Mouse (Mus musculus) layer of hippocampus, adult 18-20 months (tissue): ENCODE data around the gene Selplg. TPM values are rescaled to one million over a fixed set of nuclear protein-coding genes. Genes with fewer than 3 reads are reported as not detected.
"Not testable (repeated sequence)": the region's sequence is repeated elsewhere in the genome, so short reads cannot be mapped to it uniquely, and the experiment has no call there.

Experiments used
- DNase-seq, 2 experiments: peaks; one replicate each; pipeline ENCODE4 v3.0.0; 2022; ENCODE audit warnings: low spot score in 2 of 2
- total RNA-seq, 2 experiments: library from RNA; stranded (reverse); gene quantifications; 2 replicates each; pipeline ENCODE4 v1.2.3; 2021

Selplg gene
- total RNA-seq, 2 experiments from 2014 or later, result 34.7 to 38.4 TPM

DNA sequence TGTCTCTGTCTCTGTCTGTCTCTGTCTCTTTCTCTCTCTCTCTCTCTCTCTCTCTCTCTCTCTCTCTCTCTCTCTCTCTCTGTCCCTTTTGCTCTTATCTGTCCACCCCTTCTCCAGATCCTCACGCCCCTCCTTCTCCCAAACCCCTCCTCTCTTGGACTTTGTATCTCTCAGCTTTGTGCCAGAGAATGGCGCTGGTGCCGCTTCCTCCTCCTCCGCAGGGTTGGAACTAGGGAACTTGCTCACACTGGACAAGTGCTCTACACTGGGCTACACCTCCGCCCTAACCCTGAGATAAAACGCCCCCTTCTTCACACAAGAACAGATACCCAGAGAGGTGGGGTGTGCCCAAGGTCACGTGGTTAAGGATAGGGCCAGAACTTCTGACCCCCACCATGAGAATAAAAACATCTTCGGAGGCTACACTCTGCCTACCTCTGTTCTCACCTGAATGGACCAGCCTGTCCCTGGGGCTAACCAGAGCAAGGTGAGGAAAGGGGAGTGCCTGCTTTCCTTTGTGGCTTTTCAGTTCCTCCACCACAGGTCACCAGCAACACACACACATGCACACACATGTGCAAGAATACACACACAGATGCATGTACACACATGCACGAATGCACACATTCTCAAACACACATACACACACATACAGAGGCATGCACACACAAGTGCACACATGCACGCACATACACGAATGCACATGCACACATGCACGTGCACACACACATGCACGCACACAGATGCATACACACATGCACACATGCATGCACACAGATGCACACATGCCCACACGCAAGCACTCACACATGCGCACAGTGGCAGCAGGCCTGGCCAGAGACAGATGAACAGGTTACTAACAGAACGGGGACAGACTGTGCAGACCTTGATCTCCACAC lies 41.0 kb downstream of the Selplg start:
- DNase-seq, result no peak

DNA sequence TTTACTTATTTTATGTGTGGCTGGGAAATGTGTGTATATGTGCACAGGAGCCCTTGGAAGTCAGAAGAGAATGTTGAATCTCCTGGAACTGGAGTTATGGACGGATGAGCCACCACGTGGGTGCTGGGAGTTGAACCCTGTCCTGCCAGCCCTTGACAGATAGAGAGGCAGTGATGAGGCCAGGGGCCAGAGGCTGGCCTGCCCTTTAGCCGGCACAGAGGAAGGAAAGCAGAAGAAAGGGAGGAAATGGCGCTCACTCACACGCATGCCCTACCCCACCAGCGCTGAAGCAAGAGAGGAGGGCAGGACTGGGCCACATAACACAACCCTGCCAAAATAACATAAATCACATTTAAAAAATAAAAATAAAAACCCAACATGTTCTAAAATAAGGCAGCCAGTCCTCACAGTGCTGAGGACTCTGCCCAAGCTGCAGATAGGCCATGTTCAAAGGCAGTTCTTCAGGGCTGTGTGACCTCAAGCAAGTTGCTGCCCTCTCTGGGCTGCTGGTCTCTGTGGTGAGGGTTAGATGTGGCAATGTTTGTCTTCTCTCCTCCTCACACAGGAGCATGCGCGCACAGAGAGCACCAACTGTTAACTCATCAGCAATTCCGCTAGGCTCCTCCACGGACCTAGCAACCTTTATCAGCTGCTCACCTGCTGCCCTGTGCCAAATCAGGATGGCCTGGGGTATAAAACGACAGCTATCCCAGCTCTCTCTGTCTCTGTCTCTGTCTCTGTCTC lies 41.8 kb downstream of the Selplg start:
- no peak for DNase-seq

DNA sequence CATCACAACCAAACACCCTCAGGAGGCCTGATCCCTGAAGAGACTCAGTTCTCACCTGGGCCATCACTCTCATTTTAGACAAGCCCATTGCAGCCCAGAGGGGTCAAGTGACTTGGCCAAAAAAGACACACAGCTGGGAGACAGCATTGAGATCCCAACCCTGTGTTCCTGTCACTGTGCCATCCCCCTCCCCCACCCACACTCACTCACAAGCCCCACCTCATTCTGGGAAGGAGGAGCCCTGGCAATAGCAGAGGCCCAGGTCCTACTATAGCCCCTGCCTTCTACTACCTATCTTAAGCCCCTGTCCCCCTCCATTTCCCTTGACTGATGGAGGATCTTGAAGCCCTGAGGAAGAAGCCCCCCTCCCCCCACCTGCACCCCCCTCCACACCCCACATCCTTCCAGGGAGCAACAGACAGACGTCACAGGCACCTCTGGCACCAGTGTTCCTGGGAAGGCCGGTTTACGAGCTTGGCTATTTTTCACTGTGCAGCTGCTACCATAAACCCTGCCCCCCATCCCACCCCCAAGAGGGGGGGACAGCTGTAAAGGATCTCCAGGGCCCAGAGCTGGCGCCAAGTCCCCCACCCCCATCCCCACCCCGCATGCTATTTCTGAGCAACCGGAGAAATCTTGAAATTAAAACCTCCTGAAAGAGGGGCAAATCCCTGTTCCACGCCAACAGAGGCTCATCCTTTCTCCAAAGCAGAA lies 43.2 kb downstream of the Selplg start:
- DNase-seq, result no peak

DNA sequence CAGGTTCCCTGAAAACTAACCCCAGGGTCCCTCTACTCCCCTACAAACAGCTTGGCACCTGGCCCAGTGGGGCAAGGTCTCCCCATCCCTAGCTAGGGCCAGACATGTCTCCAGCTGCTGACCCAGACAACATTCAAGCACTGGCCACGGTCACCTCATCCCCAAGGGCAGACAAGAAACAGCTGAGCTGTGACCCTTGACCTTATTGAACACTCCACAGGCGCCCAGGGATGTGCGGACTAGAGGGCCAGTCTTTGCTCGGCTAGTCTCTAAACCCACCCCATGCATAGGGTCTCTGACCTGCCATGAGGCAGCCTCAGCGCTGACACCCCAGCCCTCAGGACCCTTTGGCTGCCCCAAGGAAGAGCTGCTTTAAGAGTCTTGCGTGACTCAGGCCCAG lies 43.8 kb downstream of the Selplg start:
- DNase-seq, result no peak

DNA sequence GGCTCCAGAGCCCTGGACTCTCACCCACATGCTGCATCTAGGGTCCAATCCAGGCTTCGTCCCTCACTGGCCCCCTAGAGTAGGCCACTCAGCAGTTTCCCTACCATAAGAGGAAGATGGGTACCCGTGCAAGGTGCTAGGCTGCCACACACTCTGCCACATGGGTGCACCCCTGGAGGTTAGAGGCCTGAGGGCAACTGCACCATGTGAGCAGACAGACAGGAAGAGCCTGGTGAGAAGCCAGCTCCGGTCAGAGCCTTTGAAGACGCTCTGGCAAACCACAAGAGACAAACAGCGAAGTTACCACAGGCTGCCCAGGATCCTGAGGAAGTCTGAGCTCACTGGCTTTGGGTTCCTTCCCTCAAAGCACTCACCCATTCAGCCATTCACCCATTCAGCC lies 45.5 kb downstream of the Selplg start:
- no peak for DNase-seq

DNA sequence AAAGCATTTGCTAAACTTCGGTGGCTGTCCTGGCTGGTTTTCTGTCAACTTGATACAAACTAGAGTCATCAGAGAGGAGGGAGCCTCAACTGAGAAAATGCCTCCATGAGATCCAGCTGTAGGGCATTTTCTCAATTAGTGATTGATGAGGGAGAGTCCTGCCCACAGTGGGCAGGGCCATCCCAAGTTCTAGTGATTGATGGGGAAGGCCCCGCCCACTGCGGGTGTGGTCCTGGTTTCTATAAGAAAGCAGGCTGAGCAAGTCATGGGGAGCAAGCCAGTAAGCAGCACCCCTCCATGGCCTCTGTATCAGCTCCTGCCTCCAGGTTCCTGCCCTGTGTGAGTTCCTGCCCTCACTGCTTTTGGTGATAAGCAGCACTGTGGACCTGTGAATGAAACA lies 48.3 kb downstream of the Selplg start:
- not testable (repeated sequence) for DNase-seq

DNA sequence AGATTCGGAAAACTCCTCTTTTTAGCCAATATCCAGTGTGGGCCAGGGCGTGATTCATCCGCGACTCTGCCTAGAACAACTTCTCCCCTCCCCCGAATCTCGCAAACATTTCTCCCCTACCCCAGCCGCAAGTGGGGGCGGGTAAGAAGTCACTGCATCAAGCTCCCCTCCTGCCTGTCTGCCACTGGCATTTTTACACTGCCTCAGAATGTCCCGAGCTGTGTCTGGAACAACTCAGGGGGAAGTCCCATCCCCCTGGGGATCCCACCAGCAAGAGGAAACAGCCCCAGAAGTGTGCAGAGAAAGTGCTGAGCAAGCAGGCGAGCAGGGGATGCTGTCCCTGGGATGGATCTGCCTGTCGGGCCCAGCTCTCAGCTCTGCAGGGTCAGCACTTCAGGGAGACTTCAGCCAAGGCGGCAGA lies 48.9 kb downstream of the Selplg start:
- peak in 1 of 2 experiments; percentile 48 for DNase-seq

DNA sequence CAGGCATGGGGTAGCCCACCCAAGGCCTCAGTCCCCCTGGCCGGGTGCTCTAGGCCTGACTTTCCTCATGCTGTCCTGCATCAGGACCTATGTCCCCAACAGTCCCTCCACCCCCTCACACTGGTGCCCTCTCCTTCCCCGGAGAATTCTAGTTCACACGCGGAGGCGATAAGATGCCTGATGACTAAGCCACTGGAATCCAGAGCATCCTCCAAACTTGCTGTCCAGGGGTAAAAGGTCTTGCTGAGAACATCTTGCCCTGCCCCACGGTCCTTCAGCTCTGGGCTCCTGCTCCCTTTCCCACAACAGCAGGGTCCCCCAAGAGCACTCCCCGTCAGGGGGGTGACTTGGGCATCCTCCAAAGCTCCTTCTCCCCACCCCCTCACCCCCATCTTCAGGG lies 49.8 kb downstream of the Selplg start:
- DNase-seq, result no peak

DNA sequence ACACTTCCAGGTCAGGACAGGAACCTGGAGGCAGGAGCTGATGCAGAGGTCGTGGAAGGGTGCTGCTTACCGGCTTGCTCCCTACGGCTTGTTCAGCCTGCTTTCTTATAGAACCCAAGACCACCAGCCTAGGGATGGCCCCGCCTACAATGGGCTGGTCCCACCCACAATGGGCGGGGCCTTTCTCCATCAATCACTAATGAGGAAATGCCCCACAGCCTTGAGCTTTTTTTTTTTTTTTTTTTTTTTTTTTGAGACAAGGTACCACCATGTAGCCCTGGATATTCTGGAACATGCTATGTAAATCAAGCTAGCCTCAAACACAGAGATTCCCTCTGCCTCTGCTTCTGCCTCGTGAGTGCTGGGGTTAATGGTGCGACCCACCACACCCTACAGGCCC lies 50.6 kb downstream of the Selplg start:
- no peak for DNase-seq

DNA sequence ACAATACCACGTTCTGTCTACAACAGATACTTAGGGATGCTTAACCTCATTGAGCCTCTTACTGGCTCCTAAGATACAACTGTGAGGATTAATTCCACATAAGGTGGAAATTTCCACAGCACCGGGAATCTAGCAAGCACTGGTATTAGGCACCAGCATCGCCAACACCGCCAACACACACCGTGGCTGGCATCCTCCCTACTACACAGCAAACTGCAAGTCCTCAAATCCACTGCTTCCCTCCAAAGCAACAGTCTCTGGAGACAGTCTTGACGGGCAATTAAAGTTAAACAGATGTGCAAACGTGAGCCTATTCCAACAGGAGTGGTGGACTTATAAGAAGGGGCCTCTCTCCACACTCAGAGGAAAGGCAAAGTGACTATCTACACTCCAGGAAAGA lies 51.2 kb downstream of the Selplg start:
- DNase-seq, result peak in 1 of 2 experiments; percentile 51

DNA sequence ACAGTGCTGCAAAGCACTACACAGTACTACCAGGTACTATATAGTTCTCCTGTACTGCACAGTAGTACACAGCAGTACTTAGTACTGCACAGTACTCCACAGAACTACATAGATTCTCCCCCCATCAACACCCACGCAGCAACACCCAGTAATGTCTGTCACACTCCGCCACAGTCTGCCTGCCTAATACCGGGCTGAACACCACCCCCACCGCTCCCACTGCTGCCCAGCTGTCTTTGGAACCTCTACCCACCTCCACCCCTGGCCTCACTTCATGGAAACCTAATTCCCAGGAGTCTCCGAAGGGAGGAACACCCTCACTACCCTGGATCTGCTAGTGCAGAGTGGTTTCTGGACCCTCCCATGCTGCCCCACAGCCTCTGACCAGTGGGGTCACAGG lies 51.7 kb downstream of the Selplg start:
- peak in 1 of 2 experiments; percentile 60 for DNase-seq

DNA sequence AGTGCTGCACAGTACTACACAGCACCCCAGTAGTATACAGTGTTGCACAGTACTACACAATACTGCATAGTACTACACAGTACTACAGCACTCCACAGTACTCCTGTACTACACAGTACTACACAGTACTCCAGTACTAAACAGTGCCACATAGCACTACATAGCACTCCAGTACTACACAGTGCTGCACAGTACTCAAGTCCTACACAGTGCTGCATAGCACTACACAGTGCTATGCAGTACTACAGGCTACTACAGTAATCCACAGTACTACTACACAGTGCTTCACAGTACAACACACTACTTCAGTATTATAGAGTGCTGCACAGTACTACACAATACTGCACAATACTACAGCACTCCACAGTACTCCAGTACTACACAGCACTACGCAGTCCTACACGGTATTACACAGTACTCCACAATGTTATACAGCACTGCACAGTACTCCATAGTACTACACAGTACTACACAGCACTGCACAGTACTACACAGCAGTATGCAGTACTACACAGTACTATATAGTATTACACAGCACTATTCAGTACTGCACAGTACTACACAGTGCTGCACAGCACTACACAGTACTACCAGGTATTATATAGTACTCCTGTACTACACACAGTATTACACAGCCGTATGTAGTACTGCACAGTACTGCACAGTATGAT lies 52.2 kb downstream of the Selplg start:
- no peak for DNase-seq

DNA sequence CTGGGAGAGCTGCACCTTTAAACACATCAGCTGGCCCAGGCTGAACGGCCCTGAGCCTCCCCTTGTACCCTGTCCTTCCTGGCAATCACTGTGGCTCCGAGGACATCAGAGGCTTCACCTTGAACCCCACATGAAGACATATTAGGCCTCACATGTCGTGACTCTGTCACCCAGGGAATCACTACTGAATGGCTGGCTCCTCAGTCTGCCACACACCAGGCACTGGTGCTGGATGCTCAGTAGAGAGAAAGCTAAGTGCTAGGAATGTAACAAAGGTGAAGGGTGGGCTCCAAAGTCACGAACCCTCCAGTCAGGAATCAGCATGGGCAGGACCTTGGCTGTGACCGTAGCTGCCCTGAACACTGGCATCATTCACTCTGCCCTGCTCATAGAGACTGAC lies 52.9 kb downstream of the Selplg start:
- DNase-seq, result no peak

DNA sequence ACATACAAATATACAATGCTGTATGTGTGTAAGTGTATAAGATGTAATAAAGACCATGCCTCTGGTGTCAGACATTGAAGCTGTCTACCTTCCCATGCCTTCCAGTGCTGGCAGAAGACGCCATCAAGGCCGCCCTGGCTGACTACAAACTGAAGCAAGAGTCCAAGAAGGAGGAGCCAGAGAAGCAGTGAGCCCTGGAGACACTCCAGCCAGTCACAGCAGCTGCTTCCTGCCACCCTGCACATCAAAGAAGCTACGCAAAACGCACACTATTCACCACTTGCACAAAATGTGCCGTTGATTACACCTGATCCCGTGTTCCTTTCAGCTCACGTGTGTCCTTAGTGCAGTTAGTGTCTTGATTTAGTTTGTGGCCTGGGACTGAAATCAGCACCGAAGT lies 54.7 kb downstream of the Selplg start:
- not testable (repeated sequence) for DNase-seq

DNA sequence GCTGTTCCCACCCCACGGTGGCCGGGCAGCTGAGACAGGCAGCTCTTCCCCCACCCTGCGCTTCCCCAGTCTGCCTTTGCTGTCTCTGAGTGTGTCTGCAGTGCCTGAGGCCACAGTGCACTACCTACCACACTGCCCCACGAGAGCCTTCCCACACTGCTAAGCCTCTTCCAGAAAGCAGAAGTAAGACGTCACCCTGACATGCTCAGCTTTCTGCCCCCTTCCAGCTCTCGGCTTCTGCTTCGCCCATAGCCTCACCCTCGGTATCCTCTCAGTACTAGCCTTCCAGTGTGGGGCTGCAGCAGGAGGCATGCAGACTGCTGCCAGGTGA lies 55.6 kb downstream of the Selplg start:
- DNase-seq, result no peak

DNA sequence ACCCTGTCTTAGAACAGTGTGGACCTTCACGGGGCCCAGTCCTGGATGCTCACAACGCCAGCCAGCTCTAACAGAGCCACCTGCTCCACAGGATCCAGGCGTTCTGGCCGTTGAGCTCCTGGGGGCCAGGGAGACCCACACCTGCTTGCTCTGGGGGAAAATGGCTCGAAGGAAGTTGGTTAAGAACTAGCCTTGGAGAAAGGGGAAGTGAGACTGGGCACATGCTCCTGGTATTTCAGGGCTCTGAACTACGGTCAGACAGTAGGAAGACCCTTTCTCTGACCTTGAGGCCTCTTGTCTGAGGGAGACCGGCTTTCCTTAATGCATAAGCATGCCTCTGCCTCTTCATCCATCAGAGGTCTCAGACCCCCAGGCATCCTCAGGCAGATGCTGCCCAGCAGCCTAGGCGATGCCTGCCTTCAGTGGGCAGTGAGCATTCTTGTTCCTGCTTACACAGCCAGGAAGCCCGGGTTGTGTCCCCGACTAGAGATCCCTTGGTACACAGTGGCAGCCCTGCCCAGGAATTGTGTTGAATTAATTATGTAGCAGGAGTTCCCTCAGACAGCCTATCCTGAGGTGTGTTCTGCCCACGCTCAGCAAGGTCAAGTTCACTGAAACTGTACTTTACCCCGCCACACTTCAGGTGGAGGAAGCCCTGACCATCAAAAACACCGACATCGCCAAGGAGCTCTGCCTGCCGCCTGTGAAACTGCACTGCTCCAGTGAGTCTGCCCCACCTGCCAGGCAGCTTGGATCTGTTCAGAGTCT lies 56.1 kb downstream of the Selplg start:
- DNase-seq, result no peak

DNA sequence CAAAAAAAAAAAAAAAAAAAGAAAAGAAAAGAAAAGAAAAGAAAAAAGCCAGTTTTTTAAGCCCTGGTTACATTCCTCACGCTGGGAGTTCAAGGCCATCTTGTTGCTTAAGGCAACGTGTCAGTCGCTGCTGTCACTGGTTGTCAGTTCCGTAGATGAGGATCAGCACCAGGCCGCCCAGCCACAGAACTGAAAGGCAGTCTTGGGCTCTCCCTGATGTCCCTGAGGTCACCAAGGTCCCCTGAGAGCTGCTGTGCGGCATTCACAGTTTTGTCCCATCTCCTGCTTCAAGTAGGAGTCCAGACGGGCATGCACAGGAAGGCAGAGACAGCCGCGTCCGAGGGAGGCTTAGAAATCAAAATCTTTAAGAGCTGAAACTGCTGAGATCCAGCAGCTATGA lies 56.9 kb downstream of the Selplg start:
- no peak for DNase-seq

DNA sequence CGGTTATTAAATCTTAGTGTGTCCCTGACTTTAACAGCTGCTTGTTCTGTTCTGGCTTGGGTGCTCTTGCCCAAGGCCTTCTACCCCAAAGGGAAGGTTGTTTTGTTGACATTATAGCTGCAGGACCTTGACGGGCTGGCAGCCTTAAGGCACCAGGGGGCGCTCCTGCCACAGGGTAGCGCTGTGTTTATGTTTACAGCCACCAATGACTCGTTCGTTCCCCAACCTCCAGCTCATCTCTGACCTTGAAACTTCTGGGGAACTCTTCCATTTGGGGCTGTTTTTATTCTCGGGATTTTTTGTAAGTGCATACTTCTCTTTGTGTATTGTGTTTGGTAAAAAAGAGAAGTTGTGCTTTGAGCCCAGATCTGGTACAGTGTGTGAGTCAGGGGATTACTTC lies 58.8 kb downstream of the Selplg start:
- peak; percentile 79 to 90 for DNase-seq

DNA sequence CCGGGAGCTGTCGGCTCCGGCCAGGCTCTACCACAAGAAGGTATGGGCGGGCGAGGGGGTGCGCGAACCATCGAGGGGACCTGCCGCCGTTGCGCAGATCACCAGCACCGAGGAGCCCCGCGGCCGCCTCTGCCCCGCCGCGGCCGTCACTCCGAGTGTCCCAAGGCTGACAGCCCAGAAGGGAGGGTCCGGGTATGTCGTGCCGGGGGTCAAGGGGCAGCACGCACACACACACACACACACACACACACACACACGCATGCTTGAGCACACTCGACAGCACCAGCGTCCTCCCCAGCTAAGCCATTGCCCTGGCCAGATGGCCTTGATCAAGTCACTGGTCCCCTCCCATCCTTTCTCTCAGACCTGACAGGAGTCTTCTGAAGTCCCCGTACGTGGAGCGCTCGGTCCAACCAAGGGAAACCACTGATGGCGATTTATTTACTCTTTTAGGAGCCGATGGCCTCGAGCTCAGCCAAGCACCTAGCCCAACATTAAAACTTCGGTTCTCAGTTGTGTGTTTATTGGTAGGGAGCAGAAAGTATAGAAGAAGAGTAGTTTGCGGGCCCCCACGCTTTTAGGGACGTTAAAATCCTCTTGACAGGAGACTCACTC lies 59.4 kb downstream of the Selplg start:
- DNase-seq, result no peak

DNA sequence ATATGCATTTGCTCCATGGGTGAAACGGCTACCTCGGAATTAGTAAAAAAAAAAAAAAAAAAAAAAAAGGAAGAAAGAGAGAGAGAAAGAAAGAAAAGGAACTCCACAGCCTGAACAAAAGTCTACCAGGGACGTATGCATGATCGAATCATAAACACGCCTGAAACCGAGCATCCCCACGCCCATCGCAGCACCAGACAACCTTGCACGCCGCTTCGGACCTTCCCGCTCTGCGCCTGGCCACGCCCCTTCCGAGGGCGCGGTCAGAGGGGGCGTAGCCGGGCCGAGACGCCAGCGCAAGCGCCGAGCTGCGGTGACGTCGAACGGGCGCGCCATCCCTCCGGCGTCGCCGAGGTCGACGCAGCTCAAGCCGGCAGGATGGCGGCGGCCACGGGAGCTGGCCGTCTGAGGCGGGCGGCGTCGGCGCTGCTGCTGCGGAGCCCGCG lies 60.0 kb downstream of the Selplg start, which contains the start of the genes Sart3 and Iscu:
Sart3 (minus strand) TSS at position 61 of the 446 bp plus-strand sequence.
Iscu (plus strand) TSS at position 299 of the 446 bp plus-strand sequence.
- DNase-seq, result peak; percentile 93 to 94
